Mouse (Mus musculus): ENCODE data around the gene Adam33. TPM values are rescaled to one million over a fixed set of nuclear protein-coding genes. Genes with fewer than 3 reads are reported as not detected.

Gene Adam33
- polyA plus RNA-seq, 1 experiment from 2014 or later: 17.3 TPM

DNA sequence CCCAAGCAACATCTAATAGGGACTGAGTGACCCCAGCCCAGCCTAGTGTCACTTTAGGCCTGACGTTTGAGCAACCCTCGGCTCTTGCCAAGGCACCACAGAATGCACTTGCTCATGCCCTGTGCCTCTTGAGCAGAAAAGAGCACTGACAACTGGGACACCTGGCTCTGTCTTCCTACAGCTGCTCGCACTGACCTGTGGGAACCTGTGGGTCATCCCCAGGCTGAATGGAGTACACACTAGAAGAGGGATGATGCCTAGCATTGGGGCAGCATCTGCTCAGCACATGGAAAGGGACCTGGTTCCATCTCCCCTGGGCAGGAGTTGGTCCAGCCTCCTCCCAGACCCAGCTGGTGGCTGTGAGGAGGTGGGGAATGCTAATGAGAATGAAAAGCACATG, 36.7 kb downstream of the Adam33 start:
- no peaks in the 10 kb centered on the region for H3K9me3 ChIP-seq (replicated peaks; ENCODE audit: control insufficient read depth, low read length)
- no peak for ATAC-seq (replicated peaks; ENCODE audit: extremely low read depth, insufficient read depth, low FRiP score)
- WGBS: 89% methylated on average over 3 of the region's 3 CpGs

DNA sequence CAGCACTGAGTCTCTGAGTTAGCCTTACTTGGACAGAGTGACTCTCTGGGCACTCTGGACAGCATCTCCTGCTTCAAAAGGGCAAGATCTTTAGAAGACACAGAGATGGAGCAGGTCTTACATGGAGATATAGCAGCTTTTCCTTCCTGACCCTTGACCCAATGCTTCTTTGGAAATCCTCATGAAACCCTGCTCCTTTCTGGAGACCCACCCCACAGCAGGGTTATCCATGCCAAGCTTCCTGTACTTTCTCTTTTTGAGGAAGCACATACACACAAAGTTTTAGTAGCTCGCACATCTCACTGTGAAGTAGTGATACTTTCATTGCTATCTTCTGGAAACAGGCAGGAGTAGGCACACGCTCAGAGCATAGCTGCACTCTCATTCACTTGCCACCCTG, 38.4 kb downstream of the Adam33 start:
- no peak overlapping the region for H3K4me2 ChIP-seq (ENCODE audit: low read depth, low read length)
- ATAC-seq (replicated peaks; ENCODE audit: extremely low read depth, insufficient read depth, low FRiP score): no peak
- peaks cover 5% of the 10 kb centered on the region; the same call in 1 of the 2 replicates for H3K4me1 ChIP-seq (ENCODE audit: control insufficient read depth, insufficient read depth, low read length)
- H3K36me3 ChIP-seq (ENCODE audit: control insufficient read depth, insufficient read depth): peaks cover 13% of the 10 kb centered on the region
- 91% methylated on average over 2 of the region's 2 CpGs for WGBS
- H3K27ac ChIP-seq (ENCODE audit: low read length): no peak overlapping the region
- H3K9ac ChIP-seq (ENCODE audit: low read length): no peak overlapping the region
- H3K4me3 ChIP-seq (ENCODE audit: low read length): no peak overlapping the region
- H3K9me3 ChIP-seq (replicated peaks; ENCODE audit: control insufficient read depth, low read length): no peaks in the 10 kb centered on the region
- no peaks in the 10 kb centered on the region for H3K27me3 ChIP-seq (ENCODE audit: control insufficient read depth, insufficient read depth, low read length)

More for the DNA sequence above, 36.7 kb downstream of the Adam33 start:
- Histone ChIP-seq H3K36me3 (ENCODE audit: control insufficient read depth, insufficient read depth) (peaks cover 13% of the 10 kb centered on the region), H3K9ac (ENCODE audit: low read length) (no peak overlapping the region), H3K4me2 (ENCODE audit: low read depth, low read length) (no peak overlapping the region), H3K4me1 (ENCODE audit: control insufficient read depth, insufficient read depth, low read length) (peaks cover 5% of the 10 kb centered on the region; the same call in 1 of the 2 replicates), H3K4me3 (ENCODE audit: low read length) (no peak overlapping the region), H3K27me3 (ENCODE audit: control insufficient read depth, insufficient read depth, low read length) (no peaks in the 10 kb centered on the region), H3K27ac (ENCODE audit: low read length) (no peak overlapping the region)

DNA sequence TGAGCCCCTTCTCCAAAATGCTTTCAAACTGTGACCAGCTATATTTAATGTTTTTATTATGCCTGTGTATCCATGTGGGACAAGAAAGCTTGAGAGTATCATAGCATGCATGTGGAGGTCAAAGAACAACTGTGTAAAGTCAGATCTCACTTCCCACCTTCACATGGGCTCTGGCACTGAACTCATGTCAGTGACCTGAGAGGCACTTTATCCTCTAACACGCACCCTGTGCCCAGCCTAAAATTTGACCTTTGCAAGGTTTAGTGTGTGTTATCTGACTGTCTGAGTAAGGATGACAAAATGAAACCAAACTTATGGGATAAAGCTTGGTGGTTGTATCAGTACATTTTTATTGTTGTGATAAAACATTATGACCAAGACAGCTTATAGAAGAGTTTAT, 53.0 kb downstream of the Adam33 start:
- Histone ChIP-seq H3K36me3 (ENCODE audit: control insufficient read depth, insufficient read depth) (peaks cover 10% of the 10 kb centered on the region), H3K9me3 (replicated peaks; ENCODE audit: control insufficient read depth, low read length) (no peaks in the 10 kb centered on the region), H3K27me3 (ENCODE audit: control insufficient read depth, insufficient read depth, low read length) (no peaks in the 10 kb centered on the region), H3K4me2 (ENCODE audit: low read depth, low read length) (no peak overlapping the region), H3K4me3 (ENCODE audit: low read length) (no peak overlapping the region), H3K4me1 (ENCODE audit: control insufficient read depth, insufficient read depth, low read length) (no peaks in the 10 kb centered on the region), H3K9ac (ENCODE audit: low read length) (no peak overlapping the region), H3K27ac (ENCODE audit: low read length) (no peak overlapping the region)
- no peak for ATAC-seq (replicated peaks; ENCODE audit: extremely low read depth, insufficient read depth, low FRiP score)
- WGBS: 76% methylated on average over 1 of the region's 1 CpGs

DNA sequence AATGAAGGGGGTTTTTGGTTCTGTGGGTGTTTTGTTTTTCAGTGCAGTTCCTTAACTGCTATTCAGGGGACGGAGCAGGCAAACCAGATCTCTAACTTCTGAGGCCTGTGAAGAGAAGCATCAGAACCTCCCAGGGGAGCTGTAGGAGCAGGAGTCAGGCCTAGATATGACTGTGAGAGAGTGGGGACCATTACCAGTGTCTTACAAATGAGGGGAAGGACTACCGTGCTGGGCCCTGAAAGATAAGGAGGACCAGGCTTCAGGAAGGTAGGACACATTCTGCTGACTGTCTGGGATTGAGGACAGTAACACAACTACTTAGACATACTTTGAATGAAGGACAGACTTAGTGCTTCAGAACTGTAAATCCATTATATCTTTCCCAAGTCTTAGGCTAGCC, 54.5 kb downstream of the Adam33 start:
- 83% methylated on average over 2 of the region's 2 CpGs for WGBS
- no peaks in the 10 kb centered on the region for H3K9me3 ChIP-seq (replicated peaks; ENCODE audit: control insufficient read depth, low read length)
- no peaks in the 10 kb centered on the region for H3K27me3 ChIP-seq (ENCODE audit: control insufficient read depth, insufficient read depth, low read length)
- no peak for ATAC-seq (replicated peaks; ENCODE audit: extremely low read depth, insufficient read depth, low FRiP score)
- H3K9ac ChIP-seq (ENCODE audit: low read length): no peak overlapping the region
- peaks cover 11% of the 10 kb centered on the region for H3K36me3 ChIP-seq (ENCODE audit: control insufficient read depth, insufficient read depth)
- no peak overlapping the region for H3K4me3 ChIP-seq (ENCODE audit: low read length)
- no peaks in the 10 kb centered on the region for H3K4me1 ChIP-seq (ENCODE audit: control insufficient read depth, insufficient read depth, low read length)
- no peak overlapping the region for H3K4me2 ChIP-seq (ENCODE audit: low read depth, low read length)
- no peak overlapping the region for H3K27ac ChIP-seq (ENCODE audit: low read length)

Small RNA genes lying within 50 kb of the gene (microRNA-seq; reads per million reads assigned to microRNA genes)
- gene Mir6973b: not detected

Other genes starting within 250 kb of the Adam33 start
- gene 4930402H24Rik, start 157.4 kb downstream of the Adam33 start, polyA plus RNA-seq (2015; fragmentation: Nextera tagmentation; extraction: Ambion mirVana): 51.5 and 55.4 TPM in 2 replicates
- 3.6 and 4.7 TPM in 2 replicates for gene Atrn, start 157.3 kb downstream of the Adam33 start, polyA plus RNA-seq (2015; fragmentation: Nextera tagmentation; extraction: Ambion mirVana)
- 1.8 and 3.0 TPM in 2 replicates for gene Gfra4, start 20.7 kb downstream of the Adam33 start, polyA plus RNA-seq (2015; fragmentation: Nextera tagmentation; extraction: Ambion mirVana)
- 0.46 and 0.49 TPM in 2 replicates for gene Siglec1, start 23.0 kb upstream of the Adam33 start, polyA plus RNA-seq (2015; fragmentation: Nextera tagmentation; extraction: Ambion mirVana)
- gene Hspa12b, start 63.5 kb upstream of the Adam33 start, polyA plus RNA-seq (2015; fragmentation: Nextera tagmentation; extraction: Ambion mirVana): 11.6 and 12.8 TPM in 2 replicates
- not detected in 2 replicates for gene Gm11037, start 69.7 kb upstream of the Adam33 start, polyA plus RNA-seq (2015; fragmentation: Nextera tagmentation; extraction: Ambion mirVana)
- gene 1700037H04Rik, start 96.3 kb upstream of the Adam33 start, polyA plus RNA-seq (2015; fragmentation: Nextera tagmentation; extraction: Ambion mirVana): 65.1 and 73.7 TPM in 2 replicates
- 7.4 and 7.9 TPM in 2 replicates for gene Cenpb, start 116.3 kb upstream of the Adam33 start, polyA plus RNA-seq (2015; fragmentation: Nextera tagmentation; extraction: Ambion mirVana)
- 50.4 and 55.8 TPM in 2 replicates for gene Cdc25b, start 123.1 kb upstream of the Adam33 start, polyA plus RNA-seq (2015; fragmentation: Nextera tagmentation; extraction: Ambion mirVana)
- gene Spef1, start 123.5 kb upstream of the Adam33 start, polyA plus RNA-seq (2015; fragmentation: Nextera tagmentation; extraction: Ambion mirVana): 2.0 and 2.8 TPM in 2 replicates
- 40.7 and 41.9 TPM in 2 replicates for gene Ap5s1, start 143.3 kb upstream of the Adam33 start, polyA plus RNA-seq (2015; fragmentation: Nextera tagmentation; extraction: Ambion mirVana)
- gene Mavs, start 170.2 kb upstream of the Adam33 start, polyA plus RNA-seq (2015; fragmentation: Nextera tagmentation; extraction: Ambion mirVana): 28.2 and 29.6 TPM in 2 replicates
- 20.0 and 22.9 TPM in 2 replicates for gene Pank2, start 198.7 kb upstream of the Adam33 start, polyA plus RNA-seq (2015; fragmentation: Nextera tagmentation; extraction: Ambion mirVana)

Measured in heart, embryonic 16.5 days (tissue).